Mouse (Mus musculus) urinary bladder, postnatal 25 days (tissue): ENCODE results near the gene Lyz1.
"Not testable (repeated sequence)": the region's sequence is repeated elsewhere in the genome, so short reads cannot be mapped to it uniquely, and the experiment has no call there.

Experiments used
- DNase-seq: peaks from one replicate; pipeline ENCODE4 v3.0.0; 2022; ENCODE audit warnings: low spot score

Lyz1 gene

GRCm38 (mm10) chr10:117287226-117287850 is 5.3 kb downstream of the Lyz1 start:
- DNase-seq, result no peak

- no peak for DNase-seq
Observed at GRCm38 (mm10) chr10:117286366-117286970, 6.2 kb downstream of the Lyz1 start.

- DNase-seq, result not testable (repeated sequence)
Observed at GRCm38 (mm10) chr10:117285584-117285983, 7.1 kb downstream of the Lyz1 start.

GRCm38 (mm10) chr10:117284578-117285520 is 7.8 kb downstream of the Lyz1 start:
- DNase-seq, result no peak

- DNase-seq, result no peak
Observed at GRCm38 (mm10) chr10:117283871-117284577, 8.6 kb downstream of the Lyz1 start.

- DNase-seq, result not testable (repeated sequence)
Observed at GRCm38 (mm10) chr10:117283196-117283595, 9.5 kb downstream of the Lyz1 start.

GRCm38 (mm10) chr10:117282551-117282950 is 10.1 kb downstream of the Lyz1 start:
- DNase-seq, result no peak

GRCm38 (mm10) chr10:117282049-117282448 is 10.6 kb downstream of the Lyz1 start, which contains the start of gene Lyz2:
Gene Lyz2, minus strand, starts transcription at chr10:117282321.
- no peak for DNase-seq

GRCm38 (mm10) chr10:117281381-117281920 is 11.2 kb downstream of the Lyz1 start:
- DNase-seq, result no peak

- DNase-seq, result no peak
Observed at GRCm38 (mm10) chr10:117280000-117280399, 12.7 kb downstream of the Lyz1 start.

GRCm38 (mm10) chr10:117278510-117278909 is 14.2 kb downstream of the Lyz1 start:
- DNase-seq, result not testable (repeated sequence)

GRCm38 (mm10) chr10:117277779-117278178 is 14.9 kb downstream of the Lyz1 start:
- DNase-seq, result not testable (repeated sequence)

GRCm38 (mm10) chr10:117275681-117276369 is 16.8 kb downstream of the Lyz1 start:
- no peak for DNase-seq

- DNase-seq, result not testable (repeated sequence)
Observed at GRCm38 (mm10) chr10:117274645-117275044, 18.0 kb downstream of the Lyz1 start.

GRCm38 (mm10) chr10:117272023-117272422 is 20.6 kb downstream of the Lyz1 start:
- DNase-seq, result no peak

- DNase-seq, result no peak
Observed at GRCm38 (mm10) chr10:117259870-117260269, 32.8 kb downstream of the Lyz1 start.

GRCm38 (mm10) chr10:117238603-117239002 is 54.1 kb downstream of the Lyz1 start, which contains the start of gene 9530003J23Rik:
Gene 9530003J23Rik, minus strand, starts transcription at chr10:117238703.
- DNase-seq, result no peak
